Mouse (Mus musculus) heart, postnatal 0 days (tissue): Measurements from ENCODE around the gene Fndc7. TPM values are rescaled to one million over a fixed set of nuclear protein-coding genes. Genes with fewer than 3 reads are reported as not detected.

ENCODE experiments used
- ATAC-seq: fragments of 200-750 bp; cut with Nextera tagmentation; 2 replicates; pipeline ENCODE4 v1.8.0; 2017; ENCODE audit warnings: low read depth, moderate number of reproducible peaks, moderate library complexity; ENCODE audit not compliant: insufficient read depth
- DNase-seq: peaks from one replicate; pipeline ENCODE4 v3.0.0-alpha.2; 2016; ENCODE audit warnings: low spot score
- H3K27ac ChIP-seq: fragments of 300-500 bp; sonication (generic); 2 replicates; pipeline ENCODE4 v1.5.1; 2014; ENCODE audit warnings: low read depth, mild to moderate bottlenecking
- H3K27me3 ChIP-seq: fragments of 300-500 bp; sonication (generic); 2 replicates; pipeline ENCODE4 v1.6.1; 2014; ENCODE audit warnings: low read length, mixed read lengths; ENCODE audit not compliant: control insufficient read depth, insufficient read depth
- H3K36me3 ChIP-seq: fragments of 300-500 bp; sonication (generic); replicated peaks from 2 replicates; pipeline ENCODE4 v1.6.1; 2014; ENCODE audit warnings: low read length, mixed read lengths; ENCODE audit not compliant: control insufficient read depth, insufficient read depth
- H3K4me1 ChIP-seq: fragments of 300-500 bp; sonication (generic); 2 replicates; pipeline ENCODE4 v1.6.1; 2014; ENCODE audit warnings: antibody characterized with exemption; ENCODE audit not compliant: control insufficient read depth, insufficient read depth
- H3K4me2 ChIP-seq: fragments of 300-500 bp; sonication (generic); 2 replicates; pipeline ENCODE4 v1.6.1; 2014; ENCODE audit warnings: low read depth, mild to moderate bottlenecking, low read length, moderate library complexity
- H3K4me3 ChIP-seq: fragments of 300-500 bp; sonication (generic); 2 replicates; pipeline ENCODE4 v1.5.1; 2014; ENCODE audit warnings: low read depth, low read length
- H3K9ac ChIP-seq: fragments of 300-500 bp; sonication (generic); replicated peaks from 2 replicates; pipeline ENCODE4 v1.6.1; 2014; ENCODE audit warnings: low read depth, low read length, mixed read lengths
- H3K9me3 ChIP-seq: fragments of 300-500 bp; sonication (generic); replicated peaks from 2 replicates; pipeline ENCODE4 v1.6.1; 2016; ENCODE audit warnings: low read length; ENCODE audit not compliant: control insufficient read depth
- CTCF ChIP-seq: IDR thresholded peaks from 2 replicates; pipeline ENCODE4 v1.5.1; 2016; ENCODE audit warnings: antibody characterized with exemption, control low read depth, low read depth
- EP300 ChIP-seq: IDR thresholded peaks from 2 replicates; pipeline ENCODE4 v1.6.1; 2016; ENCODE audit warnings: antibody characterized with exemption, low read depth
- WGBS: fragments of 180-500 bp; shearing (Covaris S2); extraction: QIAGEN DNeasy Blood & Tissue Kit; methylation state at CpG from one replicate; pipeline ENCODE4 v1.1.7; 2014; 5-methylcytosine and 5-hydroxymethylcytosine counted together
- polyA plus RNA-seq: library from polyadenylated mRNA; unstranded; fragments of >200 nt; fragmentation: Nextera tagmentation; extraction: Ambion mirVana; gene quantifications from 2 replicates; pipeline ENCODE4 v1.2.1, GENCODE M21; 2015
- total RNA-seq: library from RNA; depleted of rRNA; stranded (reverse); fragments of >200 nt; gene quantifications from 2 replicates; pipeline ENCODE4 v1.2.3, GENCODE M21; 2014; ENCODE audit warnings: low replicate concordance; rRNA removed

Gene Fndc7
- total and polyA plus RNA-seq, 2 experiments from 2014 or later: not detected

GRCm38 (mm10) chr3:108805622-108806021 lies 84.2 kb downstream of the Fndc7 start:
- 67% methylated on average over 5 of the region's 5 CpGs for WGBS
- Histone ChIP-seq H3K27ac (peak overlapping the region; percentile 19; the same call in 1 of the 2 replicates), H3K9ac (no peak overlapping the region), H3K4me1 (0 out of 2 replicates have a peak, but pooled peaks cover 9% of the 10 kb centered on the region), H3K27me3 (no peaks in the 10 kb centered on the region), H3K4me3 (no peak overlapping the region), H3K4me2 (no peak overlapping the region), H3K36me3 (peaks cover 66% of the 10 kb centered on the region), H3K9me3 (no peaks in the 10 kb centered on the region)
- DNase-seq (peak; percentile 13), ATAC-seq (peak; percentile 60)
- no peak for TF ChIP-seq EP300
- TF ChIP-seq CTCF: no peak

Other genes starting within 250 kb of the Fndc7 start
- 29.8 and 39.4 TPM in 2 replicates for gene Clcc1, start 236.1 kb downstream of the Fndc7 start, total RNA-seq
- 46.4 and 49.1 TPM in 2 replicates for gene Clcc1, start 236.1 kb downstream of the Fndc7 start, polyA plus RNA-seq
- 8.7 and 15.8 TPM in 2 replicates for gene Gpsm2, start 167.7 kb downstream of the Fndc7 start, total RNA-seq
- 9.6 and 10.3 TPM in 2 replicates for gene Gpsm2, start 167.7 kb downstream of the Fndc7 start, polyA plus RNA-seq
- gene Aknad1, start 150.3 kb downstream of the Fndc7 start, total RNA-seq: not detected in 2 replicates
- 0.05 TPM in 1 of 2 replicates, not detected in the other for gene Aknad1, start 150.3 kb downstream of the Fndc7 start, polyA plus RNA-seq
- gene Stxbp3, start 49.5 kb downstream of the Fndc7 start, total RNA-seq: 12.8 and 28.1 TPM in 2 replicates
- gene Stxbp3, start 49.5 kb downstream of the Fndc7 start, polyA plus RNA-seq: 26.8 and 27.9 TPM in 2 replicates
- 25.2 and 33.8 TPM in 2 replicates for gene Prpf38b, start 21.7 kb upstream of the Fndc7 start, total RNA-seq
- 27.5 and 27.8 TPM in 2 replicates for gene Prpf38b, start 21.7 kb upstream of the Fndc7 start, polyA plus RNA-seq
- gene Henmt1, start 49.9 kb upstream of the Fndc7 start, total RNA-seq: not detected in 2 replicates
- not detected in 2 replicates for gene Henmt1, start 49.9 kb upstream of the Fndc7 start, polyA plus RNA-seq
- gene Gm9857, start 50.4 kb upstream of the Fndc7 start, total RNA-seq: not detected in 2 replicates
- gene Gm9857, start 50.4 kb upstream of the Fndc7 start, polyA plus RNA-seq: not detected in 2 replicates
- 16.5 and 23.2 TPM in 2 replicates for gene Fam102b, start 137.6 kb upstream of the Fndc7 start, total RNA-seq
- gene Fam102b, start 137.6 kb upstream of the Fndc7 start, polyA plus RNA-seq: 3.2 and 3.7 TPM in 2 replicates
- not detected in 2 replicates for gene Slc25a54, start 190.5 kb upstream of the Fndc7 start, total RNA-seq
- not detected in 2 replicates for gene Slc25a54, start 190.5 kb upstream of the Fndc7 start, polyA plus RNA-seq
- 12.0 and 25.0 TPM in 2 replicates for gene Slc25a24, start 233.1 kb upstream of the Fndc7 start, total RNA-seq
- 9.8 and 11.1 TPM in 2 replicates for gene Slc25a24, start 233.1 kb upstream of the Fndc7 start, polyA plus RNA-seq